Mouse (Mus musculus): ENCODE measurements at regions not wholly inside any gene's neighbourhood (a gene's known extent, or its start where the extent isn't known, plus 50 kb on each side); places are given as distances from the start of the nearest gene placed in this dataset.

GRCm38 (mm10) chr13:44503257-44503950, 225.9 kb upstream of the Jarid2 start:
- 39% methylated on average over 15 of the region's 15 CpGs for WGBS
- peak overlapping the region; percentile 92 for H3K27ac ChIP-seq (ENCODE audit: insufficient read depth, low read depth, low read length)
- peak overlapping the region; percentile 26 for H3K4me3 ChIP-seq (ENCODE audit: low read depth, low read length)
- no peaks in the 10 kb centered on the region for H3K36me3 ChIP-seq (ENCODE audit: control insufficient read depth, insufficient read depth, low read length)
- no peaks in the 10 kb centered on the region for H3K27me3 ChIP-seq (ENCODE audit: control insufficient read depth, insufficient read depth, low read length)
- peaks cover 17% of the 10 kb centered on the region for H3K4me1 ChIP-seq (ENCODE audit: control insufficient read depth, insufficient read depth, insufficient read length, low read length)
- no peak for TF ChIP-seq POLR2A (IDR thresholded peaks at IDR 0.05; ENCODE audit: low read depth, low read length)
- no peak for TF ChIP-seq CTCF (IDR thresholded peaks at IDR 0.05; ENCODE audit: extremely low read depth, insufficient read length, insufficient replicate concordance, low read depth, low read length)

GRCm38 (mm10) chr13:44504455-44504854, 224.8 kb upstream of the Jarid2 start:
- Histone ChIP-seq H3K27ac (ENCODE audit: insufficient read depth, low read depth, low read length) (no peak overlapping the region), H3K4me3 (ENCODE audit: low read depth, low read length) (no peak overlapping the region), H3K36me3 (ENCODE audit: control insufficient read depth, insufficient read depth, low read length) (no peaks in the 10 kb centered on the region), H3K27me3 (ENCODE audit: control insufficient read depth, insufficient read depth, low read length) (no peaks in the 10 kb centered on the region), H3K4me1 (ENCODE audit: control insufficient read depth, insufficient read depth, insufficient read length, low read length) (peaks cover 17% of the 10 kb centered on the region)
- TF ChIP-seq POLR2A (IDR thresholded peaks at IDR 0.05; ENCODE audit: low read depth, low read length) (no peak), CTCF (IDR thresholded peaks at IDR 0.05; ENCODE audit: extremely low read depth, insufficient read length, insufficient replicate concordance, low read depth, low read length) (no peak)
- 80% methylated on average over 6 of the region's 6 CpGs for WGBS

GRCm38 (mm10) chr13:44506975-44507374, 222.3 kb upstream of the Jarid2 start:
- H3K4me3 ChIP-seq (ENCODE audit: low read depth, low read length) = no peak overlapping the region
- no peaks in the 10 kb centered on the region for H3K27me3 ChIP-seq (ENCODE audit: control insufficient read depth, insufficient read depth, low read length)
- peaks cover 13% of the 10 kb centered on the region for H3K4me1 ChIP-seq (ENCODE audit: control insufficient read depth, insufficient read depth, insufficient read length, low read length)
- no peak for TF ChIP-seq POLR2A (IDR thresholded peaks at IDR 0.05; ENCODE audit: low read depth, low read length)
- TF ChIP-seq CTCF (IDR thresholded peaks at IDR 0.05; ENCODE audit: extremely low read depth, insufficient read length, insufficient replicate concordance, low read depth, low read length) = no peak
- WGBS = 28% methylated on average over 5 of the region's 5 CpGs
- no peaks in the 10 kb centered on the region for H3K36me3 ChIP-seq (ENCODE audit: control insufficient read depth, insufficient read depth, low read length)
- H3K27ac ChIP-seq (ENCODE audit: insufficient read depth, low read depth, low read length) = no peak overlapping the region

GRCm38 (mm10) chr13:44509526-44510159, 219.6 kb upstream of the Jarid2 start:
- H3K4me1 ChIP-seq (ENCODE audit: control insufficient read depth, insufficient read depth, insufficient read length, low read length) = no peaks in the 10 kb centered on the region
- TF ChIP-seq CTCF (IDR thresholded peaks at IDR 0.05; ENCODE audit: extremely low read depth, insufficient read length, insufficient replicate concordance, low read depth, low read length) (no peak), POLR2A (IDR thresholded peaks at IDR 0.05; ENCODE audit: low read depth, low read length) (no peak)
- H3K4me3 ChIP-seq (ENCODE audit: low read depth, low read length) = no peak overlapping the region
- H3K27me3 ChIP-seq (ENCODE audit: control insufficient read depth, insufficient read depth, low read length) = no peaks in the 10 kb centered on the region
- H3K27ac ChIP-seq (ENCODE audit: insufficient read depth, low read depth, low read length) = no peak overlapping the region
- WGBS = 67% methylated on average over 11 of the region's 11 CpGs
- no peaks in the 10 kb centered on the region for H3K36me3 ChIP-seq (ENCODE audit: control insufficient read depth, insufficient read depth, low read length)

- no peak overlapping the region for H3K4me3 ChIP-seq (ENCODE audit: low read depth, low read length)
- TF ChIP-seq POLR2A (IDR thresholded peaks at IDR 0.05; ENCODE audit: low read depth, low read length) (no peak), CTCF (IDR thresholded peaks at IDR 0.05; ENCODE audit: extremely low read depth, insufficient read length, insufficient replicate concordance, low read depth, low read length) (no peak)
- WGBS = 73% methylated on average over 13 of the region's 13 CpGs
Measured at GRCm38 (mm10) chr13:44513378-44514285, 215.6 kb upstream of the Jarid2 start.

GRCm38 (mm10) chr13:44514636-44515158, 214.6 kb upstream of the Jarid2 start:
- no peak overlapping the region for H3K4me3 ChIP-seq (ENCODE audit: low read depth, low read length)
- WGBS = 77% methylated on average over 5 of the region's 5 CpGs
- H3K4me1 ChIP-seq (ENCODE audit: control insufficient read depth, insufficient read depth, insufficient read length, low read length) = no peaks in the 10 kb centered on the region
- TF ChIP-seq POLR2A (IDR thresholded peaks at IDR 0.05; ENCODE audit: low read depth, low read length) = no peak
- no peak for TF ChIP-seq CTCF (IDR thresholded peaks at IDR 0.05; ENCODE audit: extremely low read depth, insufficient read length, insufficient replicate concordance, low read depth, low read length)
- no peaks in the 10 kb centered on the region for H3K27me3 ChIP-seq (ENCODE audit: control insufficient read depth, insufficient read depth, low read length)
- no peak overlapping the region for H3K27ac ChIP-seq (ENCODE audit: insufficient read depth, low read depth, low read length)
- H3K36me3 ChIP-seq (ENCODE audit: control insufficient read depth, insufficient read depth, low read length) = no peaks in the 10 kb centered on the region

More at GRCm38 (mm10) chr13:44513378-44514285, 215.6 kb upstream of the Jarid2 start:
- Histone ChIP-seq H3K36me3 (ENCODE audit: control insufficient read depth, insufficient read depth, low read length) (no peaks in the 10 kb centered on the region), H3K4me1 (ENCODE audit: control insufficient read depth, insufficient read depth, insufficient read length, low read length) (no peaks in the 10 kb centered on the region), H3K27ac (ENCODE audit: insufficient read depth, low read depth, low read length) (no peak overlapping the region), H3K27me3 (ENCODE audit: control insufficient read depth, insufficient read depth, low read length) (no peaks in the 10 kb centered on the region)

Data from small intestine, adult 2 months (tissue).